Mouse (Mus musculus) forebrain, embryonic 14.5 days (tissue): ENCODE results near the gene Lrrc23. TPM values are rescaled to one million over a fixed set of nuclear protein-coding genes. Genes with fewer than 3 reads are reported as not detected.

Experiments used
- ATAC-seq: fragments of 200-750 bp; cut with Nextera tagmentation; 2 replicates; pipeline ENCODE4 v1.8.0; 2017; ENCODE audit warnings: mild to moderate bottlenecking, moderate library complexity
- DNase-seq: peaks from one replicate; pipeline ENCODE4 v3.0.0-alpha.2; 2015; ENCODE audit warnings: low spot score
- H3K27ac ChIP-seq: fragments of 300-500 bp; sonication (generic); 2 replicates; pipeline ENCODE4 v1.5.1; 2014; ENCODE audit warnings: low read depth, mild to moderate bottlenecking, control low read depth, low read length, moderate library complexity
- H3K27me3 ChIP-seq: fragments of 300-500 bp; sonication (generic); replicated peaks from 2 replicates; pipeline ENCODE4 v1.6.1; 2014; ENCODE audit warnings: low read length, control low read depth, mixed read lengths; ENCODE audit not compliant: control insufficient read depth, insufficient read depth
- H3K36me3 ChIP-seq: fragments of 300-500 bp; sonication (generic); 2 replicates; pipeline ENCODE4 v1.6.1; 2014; ENCODE audit warnings: low read length, control low read depth; ENCODE audit not compliant: control insufficient read depth, insufficient read depth
- H3K4me1 ChIP-seq: fragments of 300-500 bp; sonication (generic); 2 replicates; pipeline ENCODE4 v1.6.1; 2014; ENCODE audit warnings: antibody characterized with exemption, low read length, control low read depth; ENCODE audit not compliant: control insufficient read depth, insufficient read depth
- H3K4me2 ChIP-seq: fragments of 300-500 bp; sonication (generic); 2 replicates; pipeline ENCODE4 v1.6.1; 2014; ENCODE audit warnings: mild to moderate bottlenecking, control low read depth, low read length
- H3K4me3 ChIP-seq: fragments of 300-500 bp; sonication (generic); 2 replicates; pipeline ENCODE4 v1.5.1; 2014; ENCODE audit warnings: low read depth, low read length, control low read depth
- H3K9ac ChIP-seq: fragments of 300-500 bp; sonication (generic); 2 replicates; pipeline ENCODE4 v1.6.1; 2014; ENCODE audit warnings: mild to moderate bottlenecking, low read length, control low read depth, moderate library complexity
- H3K9me3 ChIP-seq: fragments of 300-500 bp; sonication (generic); replicated peaks from 2 replicates; pipeline ENCODE4 v1.6.1; 2016; ENCODE audit warnings: low read length, control low read depth, mixed read lengths; ENCODE audit not compliant: control insufficient read depth
- WGBS: fragments of 180-500 bp; shearing (Covaris S2); extraction: QIAGEN DNeasy Blood & Tissue Kit; methylation state at CpG from one replicate; pipeline ENCODE4 v1.1.7; 2014; 5-methylcytosine and 5-hydroxymethylcytosine counted together
- polyA plus RNA-seq: library from polyadenylated mRNA; unstranded; fragments of >200 nt; fragmentation: Nextera tagmentation; extraction: Ambion mirVana; gene quantifications from 2 replicates; pipeline ENCODE4 v1.2.1, GENCODE M21; 2014

Gene Lrrc23
- polyA plus RNA-seq, 1 experiment from 2014 or later: 3.5 TPM

DNA sequence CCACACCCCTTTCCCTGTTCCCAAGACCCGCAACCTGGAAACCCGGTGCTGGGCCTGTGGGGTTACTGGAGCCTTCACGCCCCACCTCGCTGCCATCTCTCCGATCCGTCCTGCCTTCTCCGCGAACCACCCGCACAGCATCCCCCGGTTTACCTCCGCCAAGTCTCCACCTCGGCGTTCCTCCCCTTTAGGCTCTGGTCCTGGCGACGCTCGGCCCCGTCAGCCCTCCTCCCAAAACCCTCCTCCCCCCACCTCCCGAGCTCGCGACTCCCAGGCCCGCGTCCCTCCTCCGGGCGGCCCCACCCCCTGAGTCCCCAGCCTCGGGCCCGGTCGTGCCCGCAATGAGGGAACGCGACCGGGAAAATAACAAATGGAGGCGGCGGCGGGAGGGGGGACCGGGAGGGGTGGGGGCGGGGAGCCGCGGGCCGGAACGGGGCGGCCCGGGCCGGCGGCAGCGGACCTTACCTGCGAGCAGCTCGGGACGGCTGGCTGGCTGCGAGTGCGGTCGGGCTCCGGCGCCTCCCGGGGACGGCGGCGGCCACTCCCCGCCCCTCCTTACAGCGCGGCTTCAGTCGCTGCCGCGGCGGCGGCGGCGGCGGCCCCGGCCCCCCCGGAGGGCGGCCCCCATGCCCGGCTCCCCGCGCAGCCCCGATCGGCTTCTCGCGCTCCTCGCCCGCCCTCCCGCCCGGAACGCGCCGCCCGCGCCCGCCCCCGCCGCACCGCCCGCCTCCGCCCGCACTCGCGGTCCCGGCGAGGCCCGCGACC, 23.5 kb downstream of the Lrrc23 start, which contains the start of the genes Gm45234 and Atn1:
Gene Gm45234 (minus strand): TSS at position 191 of the 765 bp plus-strand sequence.
Gene Atn1 (minus strand): TSS at position 694 of the 765 bp plus-strand sequence.
- Histone ChIP-seq H3K4me2 (peak within 1 kb of the TSS; percentile 65), H3K4me1 (peaks cover 39% of the 10 kb centered on the region), H3K4me3 (peak within 1 kb of the TSS; percentile 81), H3K9me3 (no peaks in the 10 kb centered on the region), H3K36me3 (peaks cover 5% of the 10 kb centered on the region; the same call in 1 of the 2 replicates), H3K27ac (peak within 1 kb of the TSS; percentile 97), H3K9ac (peak within 1 kb of the TSS; percentile 96), H3K27me3 (no peaks in the 10 kb centered on the region)
- DNase-seq (peak; percentile 79), ATAC-seq (peak; percentile 65)
- under 1% methylated on average over 42 of the region's 100 CpGs for WGBS

DNA sequence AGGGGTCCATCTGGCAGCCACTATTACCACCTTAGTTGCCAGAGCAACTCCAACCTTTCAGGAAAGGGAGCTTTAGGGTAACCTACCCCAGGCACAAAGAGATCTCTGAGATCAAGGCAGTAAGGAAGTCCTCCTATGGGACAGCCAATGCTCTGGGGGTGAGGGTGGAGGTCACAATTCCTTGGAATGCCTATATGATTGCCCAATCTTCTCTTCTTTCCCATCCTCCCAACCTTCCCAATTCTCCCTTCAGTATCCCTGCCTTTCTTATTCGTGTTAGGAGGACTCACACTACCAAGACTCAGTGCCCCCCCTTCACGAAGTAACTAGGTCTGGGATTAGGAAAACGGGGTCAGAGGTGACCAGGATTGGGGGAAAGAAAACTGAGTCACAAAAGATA, 24.2 kb downstream of the Lrrc23 start:
- DNase-seq (no peak), ATAC-seq (no peak)
- peaks cover 5% of the 10 kb centered on the region; the same call in 1 of the 2 replicates for H3K36me3 ChIP-seq
- 0% methylated on average over 3 of the region's 3 CpGs for WGBS
- peak overlapping the region; percentile 81 for H3K4me3 ChIP-seq
- H3K27ac ChIP-seq: peak overlapping the region; percentile 97
- no peaks in the 10 kb centered on the region for H3K27me3 ChIP-seq
- peaks cover 39% of the 10 kb centered on the region for H3K4me1 ChIP-seq
- H3K4me2 ChIP-seq: peak overlapping the region; percentile 65
- H3K9ac ChIP-seq: peak overlapping the region; percentile 96
- no peaks in the 10 kb centered on the region for H3K9me3 ChIP-seq

DNA sequence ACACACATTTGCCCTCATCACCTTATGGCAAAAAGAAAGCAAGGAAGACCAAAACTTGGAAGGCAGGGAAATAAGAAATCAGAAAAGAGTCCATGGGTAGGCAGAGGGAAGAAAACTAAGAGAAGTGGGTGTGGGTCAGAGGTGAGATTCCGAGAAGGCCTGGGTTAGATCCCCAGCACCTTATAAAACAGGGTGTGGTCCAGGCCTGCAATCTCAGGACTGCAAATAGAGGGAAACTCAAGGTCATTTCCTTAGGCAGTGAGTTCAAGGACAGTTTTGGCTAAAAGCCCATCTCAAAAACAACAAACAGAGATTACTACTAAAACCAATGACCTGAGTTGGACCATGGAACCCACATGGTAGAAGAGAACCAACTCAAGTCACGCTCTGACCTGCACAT, 25.7 kb downstream of the Lrrc23 start:
- Histone ChIP-seq H3K4me3 (no peak overlapping the region), H3K4me2 (peak overlapping the region; percentile 1; the same call in 1 of the 2 replicates)
- ATAC-seq: no peak

DNA sequence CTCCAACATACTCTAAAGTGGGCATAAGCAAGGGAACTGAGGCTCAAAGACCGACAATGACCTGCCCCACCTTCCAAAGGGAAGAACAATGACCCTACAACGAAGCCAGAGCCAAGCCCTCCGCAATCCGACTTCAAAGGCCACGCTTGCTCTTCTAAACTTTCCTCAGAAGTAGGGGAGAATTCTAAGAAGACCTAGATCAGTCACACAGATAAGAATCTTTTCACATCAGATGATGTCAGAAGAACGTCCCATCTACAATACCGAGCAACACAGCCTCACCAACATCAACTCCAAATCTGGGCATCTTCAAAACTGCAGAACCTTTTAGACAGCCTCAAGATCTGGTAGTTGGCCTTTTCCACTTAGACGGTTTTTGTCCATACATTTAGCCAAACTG, 29.1 kb downstream of the Lrrc23 start:
- Histone ChIP-seq H3K27ac (no peak overlapping the region), H3K4me1 (peaks cover 26% of the 10 kb centered on the region), H3K9me3 (no peaks in the 10 kb centered on the region), H3K4me2 (no peak overlapping the region), H3K27me3 (no peaks in the 10 kb centered on the region), H3K4me3 (no peak overlapping the region), H3K36me3 (peaks cover 41% of the 10 kb centered on the region), H3K9ac (no peak overlapping the region)
- DNase-seq (no peak), ATAC-seq (no peak)
- WGBS: 87% methylated on average over 8 of the region's 8 CpGs

More for the DNA sequence above, 25.7 kb downstream of the Lrrc23 start:
- H3K4me1 ChIP-seq: peaks cover 36% of the 10 kb centered on the region
- no peaks in the 10 kb centered on the region for H3K9me3 ChIP-seq
- no peak overlapping the region for H3K9ac ChIP-seq
- no peaks in the 10 kb centered on the region for H3K27me3 ChIP-seq
- no peak overlapping the region for H3K27ac ChIP-seq
- DNase-seq: no peak
- peaks cover 17% of the 10 kb centered on the region for H3K36me3 ChIP-seq
- WGBS: 95% methylated on average over 2 of the region's 2 CpGs

GRCm38 (mm10) chr6:124746654-124747632, 32.6 kb downstream of the Lrrc23 start:
- Histone ChIP-seq H3K27me3 (no peaks in the 10 kb centered on the region), H3K9ac (peak overlapping the region; percentile 86; the same call in 1 of the 2 replicates), H3K4me2 (peak overlapping the region; percentile 96), H3K9me3 (no peaks in the 10 kb centered on the region), H3K4me3 (0 out of 2 replicates have a peak overlapping the region, but pooled peaks have one; percentile 47), H3K27ac (no peak overlapping the region), H3K36me3 (peaks cover 67% of the 10 kb centered on the region), H3K4me1 (peaks cover 13% of the 10 kb centered on the region; the same call in 1 of the 2 replicates)
- ATAC-seq: no peak
- WGBS: 88% methylated on average over 7 of the region's 7 CpGs
- no peak for DNase-seq

- DNase-seq (no peak), ATAC-seq (0 out of 2 replicates have a peak, but pooled peaks have one; percentile 10)
- Histone ChIP-seq H3K4me1 (peaks cover 16% of the 10 kb centered on the region; the same call in 1 of the 2 replicates), H3K9me3 (no peaks in the 10 kb centered on the region), H3K9ac (peak overlapping the region; percentile 86), H3K4me2 (peak overlapping the region; percentile 96), H3K36me3 (peaks cover 67% of the 10 kb centered on the region), H3K4me3 (peak overlapping the region; percentile 47), H3K27ac (peak overlapping the region; percentile 89), H3K27me3 (no peaks in the 10 kb centered on the region)
- WGBS: 21% methylated on average over 8 of the region's 8 CpGs
These were observed 33.3 kb downstream of the Lrrc23 start for GRCm38 (mm10) chr6:124746296-124746605.

GRCm38 (mm10) chr6:124745490-124746295, 33.8 kb downstream of the Lrrc23 start:
- ATAC-seq (peak; percentile 82), DNase-seq (peak; percentile 97)
- Histone ChIP-seq H3K9ac (peak overlapping the region; percentile 86), H3K4me2 (peak overlapping the region; percentile 96), H3K4me1 (peaks cover 16% of the 10 kb centered on the region; the same call in 1 of the 2 replicates), H3K27ac (peak overlapping the region; percentile 89), H3K9me3 (no peaks in the 10 kb centered on the region), H3K4me3 (peak overlapping the region; percentile 47), H3K36me3 (peaks cover 67% of the 10 kb centered on the region), H3K27me3 (no peaks in the 10 kb centered on the region)
- 2% methylated on average over 81 of the region's 85 CpGs for WGBS

- peak overlapping the region; percentile 96 for H3K4me2 ChIP-seq
- peak overlapping the region; percentile 47; the same call in 1 of the 2 replicates for H3K4me3 ChIP-seq
- WGBS: 70% methylated on average over 26 of the region's 26 CpGs
- peak overlapping the region; percentile 89 for H3K27ac ChIP-seq
- no peaks in the 10 kb centered on the region for H3K9me3 ChIP-seq
- DNase-seq (no peak), ATAC-seq (no peak)
- no peaks in the 10 kb centered on the region for H3K27me3 ChIP-seq
- peak overlapping the region; percentile 86 for H3K9ac ChIP-seq
- peaks cover 19% of the 10 kb centered on the region for H3K4me1 ChIP-seq
- peaks cover 64% of the 10 kb centered on the region for H3K36me3 ChIP-seq
These were observed 34.7 kb downstream of the Lrrc23 start for GRCm38 (mm10) chr6:124744755-124745321.
